Mouse (Mus musculus) ZHBTc4 (cell line): ENCODE measurements at regions not wholly inside any gene's neighbourhood (a gene's known extent, or its start where the extent isn't known, plus 50 kb on each side); places are given as distances from the start of the nearest gene placed in this dataset.

Source experiments
- DNase-seq: peaks from one replicate; pipeline ENCODE4 v3.0.0-alpha.2; 2011; ENCODE audit warnings: low read depth, low spot score

GRCm38 (mm10) chr3:115596523-115596922 lies 118.3 kb downstream of the S1pr1 start:
- DNase-seq = peak; percentile 84

- DNase-seq = no peak
Measured at GRCm38 (mm10) chr3:115590716-115591115, 124.2 kb downstream of the S1pr1 start.

- no peak for DNase-seq
Measured at GRCm38 (mm10) chr3:115588585-115588984, 126.3 kb downstream of the S1pr1 start.

- DNase-seq = no peak
Measured at GRCm38 (mm10) chr3:115580131-115580932, 134.5 kb downstream of the S1pr1 start.

GRCm38 (mm10) chr3:115575371-115575770 lies 139.5 kb downstream of the S1pr1 start:
- no peak for DNase-seq

- no peak for DNase-seq
Measured at GRCm38 (mm10) chr3:115562735-115563134, 152.1 kb downstream of the S1pr1 start.

- no peak for DNase-seq
Measured at GRCm38 (mm10) chr3:115554809-115555708, 159.8 kb downstream of the S1pr1 start.

- peak; percentile 50 for DNase-seq
Measured at GRCm38 (mm10) chr3:115553848-115554515, 160.9 kb downstream of the S1pr1 start.

GRCm38 (mm10) chr3:115541789-115542188 lies 173.1 kb downstream of the S1pr1 start:
- DNase-seq = peak; percentile 21

GRCm38 (mm10) chr3:115538355-115538754 lies 176.5 kb downstream of the S1pr1 start:
- DNase-seq = no peak

GRCm38 (mm10) chr3:115532141-115532735 lies 182.6 kb downstream of the S1pr1 start:
- DNase-seq = no peak

- no peak for DNase-seq
Measured at GRCm38 (mm10) chr3:115530441-115530840, 184.4 kb downstream of the S1pr1 start.

- DNase-seq = no peak
Measured at GRCm38 (mm10) chr3:115529918-115530317, 185.0 kb downstream of the S1pr1 start.

- no peak for DNase-seq
Measured at GRCm38 (mm10) chr3:115523515-115523914, 191.4 kb downstream of the S1pr1 start.

GRCm38 (mm10) chr3:115515645-115516044 lies 199.2 kb downstream of the S1pr1 start:
- DNase-seq = no peak

GRCm38 (mm10) chr3:115509658-115510057 lies 205.2 kb downstream of the S1pr1 start:
- no peak for DNase-seq

- DNase-seq = no peak
Measured at GRCm38 (mm10) chr3:115497420-115497819, 217.5 kb downstream of the S1pr1 start.

- DNase-seq = no peak
Measured at GRCm38 (mm10) chr3:115496110-115496509, 218.8 kb downstream of the S1pr1 start.

- no peak for DNase-seq
Measured at GRCm38 (mm10) chr3:115495692-115496091, 219.2 kb downstream of the S1pr1 start.

GRCm38 (mm10) chr3:115468980-115469379 lies 245.9 kb downstream of the S1pr1 start:
- DNase-seq = no peak

- DNase-seq = no peak
Measured at GRCm38 (mm10) chr3:115467850-115468249, 247.0 kb downstream of the S1pr1 start.

- DNase-seq = no peak
Measured at GRCm38 (mm10) chr3:115462623-115463022, 252.2 kb downstream of the S1pr1 start.
